Mouse (Mus musculus) heart, adult 2 months (tissue): Measurements from ENCODE around the gene Daam2. TPM values are rescaled to one million over a fixed set of nuclear protein-coding genes. Genes with fewer than 3 reads are reported as not detected.

Source experiments
- DNase-seq, 2 experiments: peaks; one replicate each; pipeline ENCODE4 v3.0.0; 2021
- H3K27ac ChIP-seq: fragments of 200-600 bp; 2 replicates; pipeline ENCODE4 v1.8.1; 2022
- H3K27me3 ChIP-seq: fragments of 200-500 bp; 2 replicates; pipeline ENCODE4 v1.6.1; 2012; ENCODE audit warnings: mild to moderate bottlenecking, low read length, inconsistent platforms, mixed read lengths; ENCODE audit not compliant: control insufficient read depth, insufficient read depth
- H3K36me3 ChIP-seq: fragments of 200-500 bp; 2 replicates; pipeline ENCODE4 v1.6.1; 2012; ENCODE audit warnings: low read length, inconsistent platforms; ENCODE audit not compliant: control insufficient read depth, insufficient read depth
- H3K4me1 ChIP-seq: fragments of 200-500 bp; 2 replicates; pipeline ENCODE4 v1.6.1; 2011; ENCODE audit warnings: low read length; ENCODE audit not compliant: control insufficient read depth, insufficient read depth
- H3K4me3 ChIP-seq: fragments of 200-600 bp; 2 replicates; pipeline ENCODE4 v1.8.1; 2022
- H3K79me2 ChIP-seq: fragments of 200-500 bp; replicated peaks from 2 replicates; pipeline ENCODE4 v1.6.1; 2012; ENCODE audit warnings: mild to moderate bottlenecking, inconsistent platforms, low read length, moderate library complexity, mixed read lengths; ENCODE audit not compliant: control insufficient read depth, insufficient read depth
- H3K9ac ChIP-seq: fragments of 200-500 bp; 2 replicates; pipeline ENCODE4 v1.6.1; 2012; ENCODE audit warnings: low read depth, mild to moderate bottlenecking, control low read depth, inconsistent platforms, low read length, mixed read lengths
- CTCF ChIP-seq: fragments of 200-600 bp; IDR thresholded peaks from 2 replicates; pipeline ENCODE4 v1.8.1; 2022; ENCODE audit warnings: antibody characterized with exemption, mild to moderate bottlenecking, moderate library complexity
- EP300 ChIP-seq: fragments of 200-500 bp; IDR thresholded peaks from 2 replicates; pipeline ENCODE4 v1.6.1; 2011; ENCODE audit warnings: low read depth, low read length, control low read depth; ENCODE audit not compliant: insufficient read depth
- POLR2A ChIP-seq: fragments of 200-500 bp; IDR thresholded peaks from 2 replicates; pipeline ENCODE4 v1.6.1; 2011; ENCODE audit warnings: mild to moderate bottlenecking, low read depth, low read length, control low read depth; ENCODE audit not compliant: insufficient read depth
- WGBS: fragments of 180-500 bp; shearing (Covaris S2); methylation state at CpG from one replicate; pipeline ENCODE4 v1.1.7; 2018; 5-methylcytosine and 5-hydroxymethylcytosine counted together
- intact Hi-C: fragments of 180-260 bp; cut with DNase I; formaldehyde crosslinking; loops from one replicate; pipeline ENCODE4 v1.15.1; 2025
- polyA plus RNA-seq: library from polyadenylated mRNA; depleted of rRNA; stranded (reverse); fragments of >200 nt; gene quantifications from 2 replicates; pipeline ENCODE4 v1.2.3, GENCODE M21; 2012; rRNA removed
- total RNA-seq, 2 experiments: library from RNA; stranded (reverse); gene quantifications; 2 replicates each; pipeline ENCODE4 v1.2.3; 2021

The Daam2 gene
- total and polyA plus RNA-seq, 3 experiments = 4.0 to 8.8 (median 6.4) TPM

- DNase-seq = no peak
- Histone ChIP-seq H3K9ac (no peak overlapping the region), H3K4me1 (no peaks in the 10 kb centered on the region), H3K27me3 (0 out of 2 replicates have a peak, but pooled peaks cover 2% of the 10 kb centered on the region), H3K36me3 (no peaks in the 10 kb centered on the region), H3K27ac (no peak overlapping the region), H3K79me2 (no peaks in the 10 kb centered on the region), H3K4me3 (no peak overlapping the region)
- WGBS = 71% methylated on average over 3 of the region's 3 CpGs
- intact Hi-C loops = no loop called here
- no peak for TF ChIP-seq CTCF
- no peak for TF ChIP-seq POLR2A
- no peak for TF ChIP-seq EP300
Measured at GRCm38 (mm10) chr17:49416228-49416627, 147.9 kb downstream of the Daam2 start.

- WGBS = 45% methylated on average over 3 of the region's 3 CpGs
- no peaks in the 10 kb centered on the region for H3K79me2 ChIP-seq
- no peak overlapping the region for H3K9ac ChIP-seq
- intact Hi-C loops = no loop called here
- no peak for DNase-seq
- no peak for TF ChIP-seq EP300
- TF ChIP-seq POLR2A = no peak
- TF ChIP-seq CTCF = peak; percentile 52
- 0 out of 2 replicates have a peak, but pooled peaks cover 2% of the 10 kb centered on the region for H3K27me3 ChIP-seq
- H3K4me3 ChIP-seq = no peak overlapping the region
- no peaks in the 10 kb centered on the region for H3K4me1 ChIP-seq
- no peak overlapping the region for H3K27ac ChIP-seq
- H3K36me3 ChIP-seq = no peaks in the 10 kb centered on the region
Measured at GRCm38 (mm10) chr17:49413554-49413953, 150.6 kb downstream of the Daam2 start.

DNA sequence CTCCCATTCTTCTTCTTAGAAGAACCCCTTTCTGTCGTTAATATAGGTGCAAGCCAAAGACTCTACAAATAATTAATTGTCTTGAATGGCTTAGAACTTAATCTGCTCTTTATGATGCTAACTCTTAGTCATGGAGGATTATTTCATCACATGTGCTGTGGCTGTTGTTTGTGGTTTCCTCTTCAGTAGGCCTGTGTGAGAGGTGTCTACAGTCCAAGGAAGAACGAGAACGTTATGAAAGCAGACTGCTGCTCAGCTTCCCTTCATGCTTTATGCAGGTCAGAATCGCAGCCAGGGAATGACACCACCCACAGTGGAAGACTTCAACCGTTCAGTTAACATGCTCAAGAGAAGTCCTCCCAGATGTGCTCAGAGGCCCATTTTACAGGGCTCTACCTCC is 151.2 kb downstream of the Daam2 start:
- H3K27me3 ChIP-seq = 0 out of 2 replicates have a peak, but pooled peaks cover 2% of the 10 kb centered on the region
- intact Hi-C loops = no loop called here
- no peak for DNase-seq
- H3K27ac ChIP-seq = no peak overlapping the region
- no peak overlapping the region for H3K4me3 ChIP-seq
- TF ChIP-seq POLR2A (no peak), CTCF (no peak), EP300 (no peak)
- WGBS = 80% methylated on average over 5 of the region's 5 CpGs
- no peaks in the 10 kb centered on the region for H3K79me2 ChIP-seq
- H3K9ac ChIP-seq = no peak overlapping the region
- no peaks in the 10 kb centered on the region for H3K4me1 ChIP-seq
- H3K36me3 ChIP-seq = no peaks in the 10 kb centered on the region

Other genes with a start within 250 kb of the Daam2 start
- 10 to 100 TPM; 19.2 to 20.9 TPM for gene Mocs1, start 136.0 kb downstream of the Daam2 start, total RNA-seq
- 11.7 and 13.4 TPM in 2 replicates for gene Mocs1, start 136.0 kb downstream of the Daam2 start, polyA plus RNA-seq
- gene Kif6, start 50.8 kb upstream of the Daam2 start, total RNA-seq = 1 to 10 TPM; 2.3 to 2.6 TPM
- gene Kif6, start 50.8 kb upstream of the Daam2 start, polyA plus RNA-seq = 2.1 and 4.0 TPM in 2 replicates